Mouse (Mus musculus): Measurements from ENCODE around the gene Akr1b7. TPM values are rescaled to one million over a fixed set of nuclear protein-coding genes. Genes with fewer than 3 reads are reported as not detected.
"Not testable (repeated sequence)": the region's sequence is repeated elsewhere in the genome, so short reads cannot be mapped to it uniquely, and the experiment has no call there.

The Akr1b7 gene
- polyA plus RNA-seq, 1 experiment from 2014 or later = not detected

DNA sequence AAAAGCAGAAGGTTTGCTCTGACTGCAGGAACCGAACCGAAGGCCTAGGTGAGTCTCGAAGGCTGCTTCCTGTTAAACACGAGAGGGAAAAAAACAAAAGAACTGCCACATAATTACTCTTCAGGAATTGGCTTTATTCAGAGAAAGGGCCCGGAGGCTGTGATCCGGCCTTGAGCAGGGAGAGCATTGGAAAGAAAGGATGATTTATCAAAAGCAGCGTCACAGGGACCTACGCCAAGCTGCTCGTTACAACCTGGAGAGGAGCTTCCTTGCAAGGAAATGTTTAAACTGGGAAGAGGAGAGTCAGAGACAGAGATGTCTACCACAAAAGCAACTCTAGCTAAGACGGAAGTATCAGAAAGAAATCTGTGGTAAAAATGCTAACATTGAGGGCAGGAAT, 4.7 kb upstream of the Akr1b7 start:
- Histone ChIP-seq H3K9me3 (ENCODE audit: control insufficient read depth, low read length) (no peaks in the 10 kb centered on the region), H3K4me1 (ENCODE audit: control insufficient read depth, insufficient read depth, low read length) (no peaks in the 10 kb centered on the region), H3K4me2 (ENCODE audit: low read length) (no peak overlapping the region), H3K27ac (replicated peaks; ENCODE audit: low read depth, low read length) (no peak overlapping the region), H3K4me3 (replicated peaks; ENCODE audit: low read depth, low read length) (no peak overlapping the region), H3K36me3 (ENCODE audit: control insufficient read depth, insufficient read depth, low read length) (no peaks in the 10 kb centered on the region), H3K27me3 (ENCODE audit: control insufficient read depth, insufficient read depth, low read length) (no peaks in the 10 kb centered on the region), H3K9ac (replicated peaks; ENCODE audit: low read length) (no peak overlapping the region)
- WGBS = 93% methylated on average over 10 of the region's 10 CpGs
- ATAC-seq (ENCODE audit: low FRiP score, low TSS enrichment) = no peak
- no peak for DNase-seq

DNA sequence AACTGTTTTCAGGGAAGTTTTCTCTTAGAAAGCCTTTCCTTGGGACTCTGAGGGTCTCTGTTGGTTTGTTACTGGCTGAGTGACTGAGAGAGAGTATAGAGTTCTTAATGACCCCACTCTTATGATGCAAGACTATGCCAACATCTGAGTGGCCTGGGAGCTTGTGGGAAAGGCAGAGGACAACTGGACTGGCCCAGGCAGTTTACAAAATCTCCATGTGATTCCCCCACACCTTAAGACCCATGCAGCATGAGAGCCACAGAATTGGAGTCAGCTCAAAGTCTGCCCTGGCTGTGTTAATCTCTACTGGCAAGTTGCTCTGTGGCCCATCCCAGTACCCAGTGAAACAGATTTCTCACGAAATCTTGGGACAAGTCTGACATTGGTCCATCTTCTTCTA, 554 bp downstream of the Akr1b7 start:
- ATAC-seq (ENCODE audit: low FRiP score, low TSS enrichment) (no peak), DNase-seq (no peak)
- H3K4me3 ChIP-seq (replicated peaks; ENCODE audit: low read depth, low read length) = no peak overlapping the region
- no peaks in the 10 kb centered on the region for H3K36me3 ChIP-seq (ENCODE audit: control insufficient read depth, insufficient read depth, low read length)
- no peak overlapping the region for H3K4me2 ChIP-seq (ENCODE audit: low read length)
- H3K4me1 ChIP-seq (ENCODE audit: control insufficient read depth, insufficient read depth, low read length) = no peaks in the 10 kb centered on the region
- no peak overlapping the region for H3K27ac ChIP-seq (replicated peaks; ENCODE audit: low read depth, low read length)
- no peaks in the 10 kb centered on the region for H3K27me3 ChIP-seq (ENCODE audit: control insufficient read depth, insufficient read depth, low read length)
- WGBS = 79% methylated on average over 1 of the region's 1 CpGs
- no peak overlapping the region for H3K9ac ChIP-seq (replicated peaks; ENCODE audit: low read length)
- H3K9me3 ChIP-seq (ENCODE audit: control insufficient read depth, low read length) = no peaks in the 10 kb centered on the region

DNA sequence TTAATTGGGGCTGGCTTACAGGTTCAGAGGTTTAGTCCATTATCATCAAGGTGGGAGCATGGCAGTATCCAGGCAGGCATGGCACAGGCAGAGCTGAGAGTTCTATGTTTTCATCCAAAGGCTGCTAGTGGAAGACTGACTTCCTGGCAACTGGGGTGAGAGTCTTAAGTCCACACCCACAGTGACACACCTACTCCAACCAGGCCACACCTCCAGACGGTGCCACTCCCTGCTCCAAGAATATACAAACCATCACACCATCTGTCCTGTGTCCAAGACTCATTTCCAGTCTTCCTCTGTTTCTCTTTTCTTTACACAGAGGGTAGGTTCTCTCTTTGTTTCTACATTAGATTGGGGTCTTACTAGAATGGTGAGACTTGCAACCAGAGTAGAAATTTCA, 1.3 kb downstream of the Akr1b7 start:
- 67% methylated on average over 1 of the region's 1 CpGs for WGBS
- H3K27me3 ChIP-seq (ENCODE audit: control insufficient read depth, insufficient read depth, low read length); H3K4me3 ChIP-seq (replicated peaks; ENCODE audit: low read depth, low read length); ATAC-seq (ENCODE audit: low FRiP score, low TSS enrichment); H3K4me1 ChIP-seq (ENCODE audit: control insufficient read depth, insufficient read depth, low read length); H3K9me3 ChIP-seq (ENCODE audit: control insufficient read depth, low read length); H3K9ac ChIP-seq (replicated peaks; ENCODE audit: low read length); DNase-seq; H3K36me3 ChIP-seq (ENCODE audit: control insufficient read depth, insufficient read depth, low read length); H3K4me2 ChIP-seq (ENCODE audit: low read length); H3K27ac ChIP-seq (replicated peaks; ENCODE audit: low read depth, low read length): not testable (repeated sequence)

DNA sequence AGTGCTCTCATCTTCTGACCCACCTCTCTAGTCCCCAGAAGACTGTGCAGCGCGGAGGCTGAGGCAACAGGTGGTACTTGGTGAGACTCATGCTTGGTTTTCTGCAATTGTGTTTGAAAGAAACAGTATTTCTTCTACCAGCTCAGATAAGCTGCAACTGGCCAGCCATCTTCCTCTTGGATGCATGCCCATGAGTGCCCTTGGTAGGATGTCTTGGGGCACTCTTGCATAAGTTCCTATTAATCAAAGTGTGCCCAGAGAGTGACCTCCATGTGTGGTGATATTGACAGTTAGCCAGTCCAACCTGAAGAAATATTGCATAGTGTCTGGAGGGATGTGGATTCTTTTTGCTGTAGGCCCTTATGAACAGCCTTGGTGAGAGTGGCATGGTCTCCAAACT, 4.4 kb downstream of the Akr1b7 start:
- Histone ChIP-seq H3K4me1 (ENCODE audit: control insufficient read depth, insufficient read depth, low read length) (no peaks in the 10 kb centered on the region), H3K4me2 (ENCODE audit: low read length) (no peak overlapping the region), H3K36me3 (ENCODE audit: control insufficient read depth, insufficient read depth, low read length) (no peaks in the 10 kb centered on the region), H3K27ac (replicated peaks; ENCODE audit: low read depth, low read length) (no peak overlapping the region), H3K4me3 (replicated peaks; ENCODE audit: low read depth, low read length) (no peak overlapping the region), H3K27me3 (ENCODE audit: control insufficient read depth, insufficient read depth, low read length) (no peaks in the 10 kb centered on the region), H3K9ac (replicated peaks; ENCODE audit: low read length) (no peak overlapping the region), H3K9me3 (ENCODE audit: control insufficient read depth, low read length) (no peaks in the 10 kb centered on the region)
- WGBS = 97% methylated on average over 2 of the region's 2 CpGs
- DNase-seq (no peak), ATAC-seq (ENCODE audit: low FRiP score, low TSS enrichment) (no peak)

DNA sequence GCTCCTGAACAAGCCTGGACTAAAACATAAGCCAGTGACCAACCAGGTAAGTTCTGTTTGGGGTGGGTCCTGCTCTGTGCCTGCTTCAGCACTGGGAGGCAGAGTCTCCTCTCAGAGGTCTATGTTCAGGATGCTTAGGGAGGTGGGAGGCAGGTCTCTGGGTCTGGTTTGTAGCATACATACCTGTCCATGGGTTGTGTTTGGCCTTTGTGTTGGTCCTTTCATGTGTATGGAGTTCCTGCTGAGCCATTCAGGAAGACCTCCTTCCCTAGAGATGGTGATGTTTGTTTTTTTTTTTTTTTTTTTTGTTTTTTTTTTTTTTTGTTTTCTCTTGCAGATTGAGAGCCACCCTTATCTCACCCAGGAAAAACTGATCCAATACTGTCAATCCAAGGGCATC, 6.9 kb downstream of the Akr1b7 start:
- H3K9ac ChIP-seq (replicated peaks; ENCODE audit: low read length) = no peak overlapping the region
- ATAC-seq (ENCODE audit: low FRiP score, low TSS enrichment) = no peak
- H3K36me3 ChIP-seq (ENCODE audit: control insufficient read depth, insufficient read depth, low read length) = no peaks in the 10 kb centered on the region
- no peak overlapping the region for H3K27ac ChIP-seq (replicated peaks; ENCODE audit: low read depth, low read length)
- no peak overlapping the region for H3K4me3 ChIP-seq (replicated peaks; ENCODE audit: low read depth, low read length)
- H3K4me1 ChIP-seq (ENCODE audit: control insufficient read depth, insufficient read depth, low read length) = no peaks in the 10 kb centered on the region
- H3K27me3 ChIP-seq (ENCODE audit: control insufficient read depth, insufficient read depth, low read length) = no peaks in the 10 kb centered on the region
- no peak overlapping the region for H3K4me2 ChIP-seq (ENCODE audit: low read length)
- no peaks in the 10 kb centered on the region for H3K9me3 ChIP-seq (ENCODE audit: control insufficient read depth, low read length)
- no peak for DNase-seq

DNA sequence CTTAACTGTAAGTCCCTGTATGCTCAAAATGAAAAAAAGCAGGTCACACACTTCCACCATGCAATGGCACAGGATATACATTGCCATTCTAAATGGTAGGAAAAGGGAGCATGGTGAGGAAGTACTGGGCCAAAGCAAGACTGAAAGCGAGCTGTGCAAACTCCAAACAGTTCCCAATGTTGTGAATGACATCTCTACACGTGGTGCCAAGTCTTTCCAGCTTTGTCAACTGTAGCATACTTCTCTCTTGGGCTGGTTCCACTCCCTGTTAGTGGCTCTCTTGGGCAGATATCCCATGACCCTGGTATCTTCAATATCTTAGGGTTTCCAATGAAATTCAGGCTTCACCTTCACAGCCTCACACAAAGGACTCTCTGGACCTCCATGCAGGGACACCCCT, 26.9 kb downstream of the Akr1b7 start:
- ATAC-seq (ENCODE audit: low FRiP score, low TSS enrichment) (no peak), DNase-seq (no peak)
- no peak overlapping the region for H3K9ac ChIP-seq (replicated peaks; ENCODE audit: low read length)
- no peak overlapping the region for H3K4me3 ChIP-seq (replicated peaks; ENCODE audit: low read depth, low read length)
- H3K27ac ChIP-seq (replicated peaks; ENCODE audit: low read depth, low read length) = no peak overlapping the region
- H3K9me3 ChIP-seq (ENCODE audit: control insufficient read depth, low read length) = no peaks in the 10 kb centered on the region
- H3K4me2 ChIP-seq (ENCODE audit: low read length) = no peak overlapping the region
- no peaks in the 10 kb centered on the region for H3K36me3 ChIP-seq (ENCODE audit: control insufficient read depth, insufficient read depth, low read length)
- H3K4me1 ChIP-seq (ENCODE audit: control insufficient read depth, insufficient read depth, low read length) = no peaks in the 10 kb centered on the region
- 71% methylated on average over 2 of the region's 2 CpGs for WGBS
- H3K27me3 ChIP-seq (ENCODE audit: control insufficient read depth, insufficient read depth, low read length) = no peaks in the 10 kb centered on the region

DNA sequence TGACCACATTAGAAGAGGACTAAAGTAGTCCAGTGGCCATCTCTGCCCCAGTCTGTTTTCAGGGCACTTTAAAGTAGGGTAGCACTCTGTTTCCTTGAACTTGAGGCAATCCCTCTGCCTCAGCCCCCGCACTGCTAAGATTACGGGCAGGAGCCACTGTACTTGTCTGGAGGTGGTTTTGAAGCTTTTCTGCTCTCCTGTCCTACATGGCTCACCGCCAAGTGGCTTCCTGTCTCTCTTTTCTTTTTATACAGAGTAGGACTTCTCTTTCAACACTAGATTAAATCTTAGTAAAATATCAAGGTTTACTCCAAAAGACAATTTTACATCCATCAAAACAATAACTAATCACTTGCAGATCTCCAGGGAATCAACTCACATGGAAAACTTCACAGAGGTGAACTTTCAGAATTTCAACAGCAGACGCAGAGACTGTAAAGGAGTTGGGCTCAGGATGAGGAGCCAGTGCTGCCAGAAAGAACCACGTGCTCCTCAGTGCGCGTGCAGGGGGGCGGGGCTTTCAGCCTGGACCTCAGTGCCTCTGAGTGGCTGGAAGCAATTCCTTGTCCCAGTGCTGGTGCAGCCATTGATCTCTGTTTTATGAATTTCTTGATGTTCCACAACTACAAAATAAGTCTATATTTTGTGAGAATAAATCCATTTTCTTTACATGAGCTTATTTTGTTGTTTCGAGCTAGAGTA, 29.6 kb downstream of the Akr1b7 start:
- Histone ChIP-seq H3K9ac (replicated peaks; ENCODE audit: low read length) (no peak overlapping the region), H3K4me1 (ENCODE audit: control insufficient read depth, insufficient read depth, low read length) (no peaks in the 10 kb centered on the region), H3K9me3 (ENCODE audit: control insufficient read depth, low read length) (no peaks in the 10 kb centered on the region), H3K4me2 (ENCODE audit: low read length) (no peak overlapping the region), H3K4me3 (replicated peaks; ENCODE audit: low read depth, low read length) (no peak overlapping the region), H3K36me3 (ENCODE audit: control insufficient read depth, insufficient read depth, low read length) (no peaks in the 10 kb centered on the region), H3K27ac (replicated peaks; ENCODE audit: low read depth, low read length) (no peak overlapping the region), H3K27me3 (ENCODE audit: control insufficient read depth, insufficient read depth, low read length) (no peaks in the 10 kb centered on the region)
- ATAC-seq (ENCODE audit: low FRiP score, low TSS enrichment) = no peak
- WGBS = 72% methylated on average over 9 of the region's 9 CpGs
- no peak for DNase-seq

DNA sequence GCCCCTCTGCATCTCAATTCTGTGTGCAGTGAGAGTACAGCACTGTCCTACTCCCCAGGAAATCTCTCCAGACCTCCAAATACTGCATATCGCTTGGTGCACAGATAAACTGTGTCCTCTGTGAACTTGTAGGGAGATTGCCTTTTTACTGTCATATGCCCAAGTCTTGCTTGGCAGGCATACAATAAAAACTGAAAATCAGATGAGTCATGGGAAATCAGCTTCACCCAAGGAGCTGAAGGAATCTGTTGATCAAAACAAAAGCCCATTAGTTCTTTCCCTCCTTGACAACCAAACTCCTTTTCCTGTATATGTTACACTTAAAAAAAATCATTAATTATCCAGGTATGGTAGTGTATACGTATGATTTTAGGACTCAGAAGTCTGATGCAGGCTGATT, 31.7 kb downstream of the Akr1b7 start:
- whole genome bisulfite sequencing = 82% methylated on average over 2 of the region's 2 CpGs
- H3K9me3 ChIP-seq (ENCODE audit: control insufficient read depth, low read length) = no peaks in the 10 kb centered on the region
- no peak overlapping the region for H3K4me2 ChIP-seq (ENCODE audit: low read length)
- H3K4me3 ChIP-seq (replicated peaks; ENCODE audit: low read depth, low read length) = no peak overlapping the region
- no peaks in the 10 kb centered on the region for H3K27me3 ChIP-seq (ENCODE audit: control insufficient read depth, insufficient read depth, low read length)
- no peaks in the 10 kb centered on the region for H3K36me3 ChIP-seq (ENCODE audit: control insufficient read depth, insufficient read depth, low read length)
- H3K9ac ChIP-seq (replicated peaks; ENCODE audit: low read length) = no peak overlapping the region
- H3K4me1 ChIP-seq (ENCODE audit: control insufficient read depth, insufficient read depth, low read length) = no peaks in the 10 kb centered on the region
- ATAC-seq (ENCODE audit: low FRiP score, low TSS enrichment) = no peak
- H3K27ac ChIP-seq (replicated peaks; ENCODE audit: low read depth, low read length) = no peak overlapping the region
- DNase-seq = no peak

DNA sequence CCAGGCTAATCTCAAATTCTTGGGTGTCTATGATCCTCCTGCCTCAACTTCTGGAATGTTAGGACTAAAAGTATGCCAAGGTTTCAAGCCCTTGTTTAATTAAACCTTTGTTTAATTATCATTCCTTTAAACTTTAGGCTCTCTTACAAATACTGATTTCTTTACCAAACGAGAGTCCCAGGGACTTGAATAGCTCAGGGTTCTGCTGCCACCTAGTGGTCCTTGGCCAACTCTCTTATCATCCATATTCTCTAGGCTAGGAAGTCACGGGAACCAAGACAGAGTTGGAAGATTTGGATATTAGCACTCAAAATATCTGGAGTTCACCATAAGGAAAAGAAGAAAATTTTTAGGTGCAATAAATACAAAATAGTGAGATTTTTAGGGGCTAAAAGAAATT, 35.8 kb downstream of the Akr1b7 start:
- Histone ChIP-seq H3K9me3 (ENCODE audit: control insufficient read depth, low read length) (no peaks in the 10 kb centered on the region), H3K4me3 (replicated peaks; ENCODE audit: low read depth, low read length) (no peak overlapping the region), H3K4me2 (ENCODE audit: low read length) (no peak overlapping the region), H3K9ac (replicated peaks; ENCODE audit: low read length) (no peak overlapping the region), H3K4me1 (ENCODE audit: control insufficient read depth, insufficient read depth, low read length) (no peaks in the 10 kb centered on the region), H3K27ac (replicated peaks; ENCODE audit: low read depth, low read length) (no peak overlapping the region), H3K36me3 (ENCODE audit: control insufficient read depth, insufficient read depth, low read length) (no peaks in the 10 kb centered on the region), H3K27me3 (ENCODE audit: control insufficient read depth, insufficient read depth, low read length) (no peaks in the 10 kb centered on the region)
- ATAC-seq (ENCODE audit: low FRiP score, low TSS enrichment) (no peak), DNase-seq (peak; percentile 93)
- WGBS = 7% methylated on average over 2 of the region's 2 CpGs
